Mouse (Mus musculus) limb, embryonic 12.5 days (tissue): ENCODE measurements around the gene Rhot2. TPM values are rescaled to one million over a fixed set of nuclear protein-coding genes. Genes with fewer than 3 reads are reported as not detected.

Source experiments
- ATAC-seq: fragments of 200-750 bp; cut with Nextera tagmentation; 2 replicates; pipeline ENCODE4 v1.8.0; 2017; ENCODE audit warnings: low read depth, moderate TSS enrichment; ENCODE audit not compliant: insufficient number of reproducible peaks, insufficient read depth, low FRiP score, low TSS enrichment
- H3K27ac ChIP-seq: fragments of 300-500 bp; sonication (generic); 2 replicates; pipeline ENCODE4 v1.5.1; 2016; ENCODE audit warnings: mild to moderate bottlenecking, moderate library complexity
- H3K27me3 ChIP-seq: fragments of 300-500 bp; sonication (generic); 2 replicates; pipeline ENCODE4 v1.6.1; 2016; ENCODE audit warnings: mild to moderate bottlenecking, moderate library complexity
- H3K36me3 ChIP-seq: fragments of 300-500 bp; sonication (generic); 2 replicates; pipeline ENCODE4 v1.6.1; 2016; ENCODE audit warnings: mild to moderate bottlenecking, moderate library complexity
- H3K4me1 ChIP-seq: fragments of 300-500 bp; sonication (generic); replicated peaks from 2 replicates; pipeline ENCODE4 v1.6.1; 2016
- H3K4me2 ChIP-seq: fragments of 300-500 bp; sonication (generic); 2 replicates; pipeline ENCODE4 v1.6.1; 2016; ENCODE audit warnings: mild to moderate bottlenecking, moderate library complexity
- H3K4me3 ChIP-seq: fragments of 300-500 bp; sonication (generic); replicated peaks from 2 replicates; pipeline ENCODE4 v1.5.1; 2016; ENCODE audit warnings: mild to moderate bottlenecking
- H3K9ac ChIP-seq: fragments of 300-500 bp; sonication (generic); replicated peaks from 2 replicates; pipeline ENCODE4 v1.6.1; 2016; ENCODE audit warnings: mild to moderate bottlenecking, moderate library complexity
- H3K9me3 ChIP-seq: fragments of 300-500 bp; sonication (generic); 2 replicates; pipeline ENCODE4 v1.6.1; 2016; ENCODE audit warnings: mild to moderate bottlenecking, moderate library complexity
- WGBS: fragments of 180-500 bp; shearing (Covaris S2); methylation state at CpG from one replicate; pipeline ENCODE4 v1.1.7; 2016; 5-methylcytosine and 5-hydroxymethylcytosine counted together
- microRNA-seq: library from miRNA; unstranded; fragments of <30 nt; microRNA quantifications from one replicate; pipeline ENCODE4, GENCODE M21; 2017
- polyA plus RNA-seq: library from polyadenylated mRNA; unstranded; fragments of >200 nt; fragmentation: Nextera tagmentation; extraction: Ambion mirVana; gene quantifications from 2 replicates; pipeline ENCODE4 v1.2.1, GENCODE M21; 2016

Rhot2 gene
- polyA plus RNA-seq, 1 experiment from 2014 or later, result 23.6 TPM

- Histone ChIP-seq H3K27me3 (no peaks in the 10 kb centered on the region), H3K27ac (peak overlapping the region; percentile 89), H3K4me3 (peak overlapping the region; percentile 80), H3K9ac (peak overlapping the region; percentile 81), H3K4me1 (peaks cover 47% of the 10 kb centered on the region), H3K4me2 (peak overlapping the region; percentile 87), H3K9me3 (no peaks in the 10 kb centered on the region), H3K36me3 (peaks cover 36% of the 10 kb centered on the region)
- WGBS, result under 1% methylated on average over 45 of the region's 45 CpGs
- peak; percentile 13; the same call in 1 of the 2 replicates for ATAC-seq
Observed at GRCm38 (mm10) chr17:25791843-25792527, 52.7 kb downstream of the Rhot2 start.

- Histone ChIP-seq H3K4me3 (peak overlapping the region; percentile 80), H3K4me2 (peak overlapping the region; percentile 87), H3K36me3 (peaks cover 41% of the 10 kb centered on the region), H3K27me3 (no peaks in the 10 kb centered on the region), H3K9ac (peak overlapping the region; percentile 81), H3K4me1 (peaks cover 46% of the 10 kb centered on the region), H3K9me3 (no peaks in the 10 kb centered on the region), H3K27ac (peak overlapping the region; percentile 89)
- ATAC-seq, result no peak
- WGBS, result 31% methylated on average over 19 of the region's 19 CpGs
Observed at GRCm38 (mm10) chr17:25791320-25791842, 53.3 kb downstream of the Rhot2 start.

Small RNA genes lying within 50 kb of the gene (microRNA-seq; reads per million reads assigned to microRNA genes)
- 1.4 reads per million for gene Mir3082

Other genes starting within 250 kb of the Rhot2 start
- gene Gng13, start 127.7 kb downstream of the Rhot2 start, polyA plus RNA-seq, result 0.74 and 1.3 TPM in 2 replicates
- 48.3 and 49.5 TPM in 2 replicates for gene Chtf18, start 117.4 kb downstream of the Rhot2 start, polyA plus RNA-seq
- 21.6 and 22.4 TPM in 2 replicates for gene Rpusd1, start 117.2 kb downstream of the Rhot2 start, polyA plus RNA-seq
- not detected in 2 replicates for gene Mslnl, start 108.8 kb downstream of the Rhot2 start, polyA plus RNA-seq
- gene Msln, start 90.5 kb downstream of the Rhot2 start, polyA plus RNA-seq, result 0.44 TPM in 1 of 2 replicates, not detected in the other
- gene Narfl, start 71.1 kb downstream of the Rhot2 start, polyA plus RNA-seq, result 24.9 TPM in 2 replicates
- 89.8 and 97.7 TPM in 2 replicates for gene Haghl, start 59.2 kb downstream of the Rhot2 start, polyA plus RNA-seq
- gene Ccdc78, start 58.3 kb downstream of the Rhot2 start, polyA plus RNA-seq, result 0.13 and 0.39 TPM in 2 replicates
- 68.3 and 71.7 TPM in 2 replicates for gene Fam173a, start 52.0 kb downstream of the Rhot2 start, polyA plus RNA-seq
- gene AC134908.4, start 49.2 kb downstream of the Rhot2 start, polyA plus RNA-seq, result 0.49 TPM in 1 of 2 replicates, not detected in the other
- 50.5 and 52.1 TPM in 2 replicates for gene Metrn, start 47.7 kb downstream of the Rhot2 start, polyA plus RNA-seq
- gene Fbxl16, start 35.8 kb downstream of the Rhot2 start, polyA plus RNA-seq, result 2.2 and 2.4 TPM in 2 replicates
- 28.4 and 30.9 TPM in 2 replicates for gene Wdr24, start 21.2 kb downstream of the Rhot2 start, polyA plus RNA-seq
- 56.4 and 63.4 TPM in 2 replicates for gene Jmjd8, start 16.0 kb downstream of the Rhot2 start, polyA plus RNA-seq
- gene Stub1, start 11.4 kb downstream of the Rhot2 start, polyA plus RNA-seq, result 313 TPM in 2 replicates
- 1.4 and 1.7 TPM in 2 replicates for gene Rhbdl1, start 7.6 kb downstream of the Rhot2 start, polyA plus RNA-seq
- 1.6 and 2.0 TPM in 2 replicates for gene Gm20683, start 3.1 kb downstream of the Rhot2 start, polyA plus RNA-seq
- gene Wdr90, start 16.6 kb upstream of the Rhot2 start, polyA plus RNA-seq, result 37.3 and 45.5 TPM in 2 replicates
- 8.5 and 9.9 TPM in 2 replicates for gene Mcrip2, start 23.9 kb upstream of the Rhot2 start, polyA plus RNA-seq
- gene Mettl26, start 30.2 kb upstream of the Rhot2 start, polyA plus RNA-seq, result 56.1 and 60.1 TPM in 2 replicates
- gene Wfikkn1, start 36.0 kb upstream of the Rhot2 start, polyA plus RNA-seq, result 0.45 and 0.54 TPM in 2 replicates
- gene Rab40c, start 74.9 kb upstream of the Rhot2 start, polyA plus RNA-seq, result 35.7 and 39.1 TPM in 2 replicates
- 47.3 and 52.4 TPM in 2 replicates for gene Pigq, start 100.1 kb upstream of the Rhot2 start, polyA plus RNA-seq
- 0.13 and 0.74 TPM in 2 replicates for gene Nhlrc4, start 100.1 kb upstream of the Rhot2 start, polyA plus RNA-seq
- 0.10 and 0.27 TPM in 2 replicates for gene A930017K11Rik, start 107.7 kb upstream of the Rhot2 start, polyA plus RNA-seq
- gene Capn15, start 140.9 kb upstream of the Rhot2 start, polyA plus RNA-seq, result 32.8 and 33.9 TPM in 2 replicates
- 25.0 and 26.9 TPM in 2 replicates for gene Rab11fip3, start 224.7 kb upstream of the Rhot2 start, polyA plus RNA-seq
- gene Decr2, start 245.5 kb upstream of the Rhot2 start, polyA plus RNA-seq, result 29.4 and 31.7 TPM in 2 replicates